Mouse (Mus musculus): ENCODE measurements at regions not wholly inside any gene's neighbourhood (a gene's known extent, or its start where the extent isn't known, plus 50 kb on each side); places are given as distances from the start of the nearest gene placed in this dataset.
A peak's percentile ranks its signal among the peaks of the same experiment; 100 is the strongest.

DNA sequence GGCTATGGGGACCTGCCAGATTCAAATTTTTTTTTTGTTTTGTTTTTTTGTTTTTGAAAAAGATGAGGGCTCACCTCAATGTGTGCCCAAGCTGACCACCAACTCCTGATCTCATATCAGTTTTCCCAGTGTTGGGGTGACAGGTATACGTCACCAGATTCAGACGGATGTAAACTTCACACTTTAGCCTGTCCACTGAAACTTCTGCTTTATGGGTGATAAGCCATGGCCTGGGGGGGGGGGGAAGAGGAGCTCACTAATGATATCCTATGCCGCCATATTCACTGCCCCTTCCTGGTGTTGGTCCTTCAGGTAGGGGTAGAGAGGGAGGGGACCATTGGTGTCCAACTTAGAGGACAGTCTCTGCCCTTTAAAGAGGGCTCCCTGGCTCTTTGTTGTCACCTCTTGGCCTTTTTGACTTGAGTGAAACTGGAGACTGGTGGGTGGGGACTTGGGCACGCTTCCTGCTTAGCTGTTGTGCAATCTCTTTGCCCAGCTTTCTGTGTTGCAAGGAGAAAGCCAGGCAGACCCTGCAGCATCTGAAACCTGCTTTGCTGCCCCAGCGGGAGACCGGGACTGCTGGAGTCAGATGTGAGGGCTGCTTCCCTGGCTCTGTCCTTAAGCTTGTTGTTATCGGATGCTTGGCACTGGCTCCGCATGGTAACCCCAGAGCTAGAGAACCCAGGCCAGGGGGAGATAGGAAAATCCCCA, 125.8 kb downstream of the Irx5 start:
- 53% methylated on average over 8 of the region's 8 CpGs for WGBS
- Histone ChIP-seq H3K36me3 (no peaks in the 10 kb centered on the region), H3K9ac (no peak overlapping the region), H3K27ac (replicated peaks) (no peak overlapping the region), H3K4me3 (no peak overlapping the region), H3K4me2 (no peak overlapping the region), H3K27me3 (no peaks in the 10 kb centered on the region), H3K4me1 (replicated peaks) (no peaks in the 10 kb centered on the region), H3K9me3 (no peaks in the 10 kb centered on the region)
- no peak for ATAC-seq (ENCODE audit: low FRiP score, low read depth)

DNA sequence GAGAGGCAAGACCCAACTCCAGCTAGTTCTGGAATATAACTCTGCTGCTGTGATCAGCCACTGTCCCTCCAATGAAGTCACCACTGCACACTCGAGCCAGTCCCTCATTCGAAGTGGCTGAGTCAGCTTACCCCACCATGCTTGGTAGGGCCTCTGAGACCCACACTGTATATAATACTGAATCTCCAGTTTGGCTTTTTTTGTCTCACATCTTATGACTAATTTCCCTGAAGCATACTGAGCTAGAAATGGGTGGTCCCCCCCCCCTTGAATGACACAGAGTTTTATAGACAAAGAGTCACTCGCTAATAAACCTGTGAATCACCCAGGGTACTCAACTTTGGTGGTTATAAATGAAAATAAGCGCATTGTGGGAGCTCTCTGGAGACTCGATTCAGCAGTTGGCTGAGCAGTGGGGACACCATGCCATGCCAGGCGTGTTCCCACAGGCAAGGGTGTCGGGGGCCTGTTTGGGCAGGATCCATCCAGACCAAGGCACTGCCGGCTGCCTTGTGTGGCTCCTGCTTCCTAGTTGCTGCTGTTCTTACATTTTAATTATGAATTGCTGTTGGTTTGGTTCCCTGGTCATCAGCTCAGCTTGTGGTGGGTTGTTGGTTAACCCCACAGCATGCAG, 131.2 kb downstream of the Irx5 start:
- ATAC-seq (ENCODE audit: low FRiP score, low read depth), result no peak
- Histone ChIP-seq H3K27me3 (no peaks in the 10 kb centered on the region), H3K9me3 (no peaks in the 10 kb centered on the region), H3K4me3 (no peak overlapping the region), H3K36me3 (no peaks in the 10 kb centered on the region), H3K27ac (replicated peaks) (no peak overlapping the region), H3K9ac (no peak overlapping the region), H3K4me2 (no peak overlapping the region), H3K4me1 (replicated peaks) (0 out of 2 replicates have a peak, but pooled peaks cover 3% of the 10 kb centered on the region)
- 84% methylated on average over 8 of the region's 8 CpGs for WGBS

DNA sequence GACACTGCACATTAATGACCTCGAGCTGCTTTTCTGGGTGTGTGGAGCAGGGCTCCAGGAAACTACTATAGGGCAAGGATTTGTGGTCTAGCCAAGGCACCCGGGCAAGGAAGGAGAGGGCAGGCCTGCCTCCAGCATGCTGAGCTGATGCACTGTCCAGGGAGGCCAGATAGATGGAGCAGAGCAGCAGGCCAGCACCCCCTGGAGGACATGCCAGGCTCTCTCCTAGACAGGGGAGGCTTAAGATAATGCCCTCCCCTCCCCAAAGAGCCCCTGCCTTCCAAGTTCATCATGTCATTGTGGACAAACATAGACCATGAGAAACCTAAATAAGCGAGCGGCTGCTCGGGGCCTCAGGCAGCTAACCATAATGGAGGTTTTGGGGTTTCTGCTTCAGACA, 134.1 kb downstream of the Irx5 start:
- no peak overlapping the region for H3K4me3 ChIP-seq
- H3K9ac ChIP-seq, result no peak overlapping the region
- ATAC-seq (ENCODE audit: low FRiP score, low read depth), result no peak
- H3K36me3 ChIP-seq, result no peaks in the 10 kb centered on the region
- H3K27me3 ChIP-seq, result no peaks in the 10 kb centered on the region
- no peak overlapping the region for H3K27ac ChIP-seq (replicated peaks)
- H3K4me2 ChIP-seq, result no peak overlapping the region
- 0 out of 2 replicates have a peak, but pooled peaks cover 3% of the 10 kb centered on the region for H3K4me1 ChIP-seq (replicated peaks)
- H3K9me3 ChIP-seq, result no peaks in the 10 kb centered on the region
- 78% methylated on average over 5 of the region's 5 CpGs for WGBS

DNA sequence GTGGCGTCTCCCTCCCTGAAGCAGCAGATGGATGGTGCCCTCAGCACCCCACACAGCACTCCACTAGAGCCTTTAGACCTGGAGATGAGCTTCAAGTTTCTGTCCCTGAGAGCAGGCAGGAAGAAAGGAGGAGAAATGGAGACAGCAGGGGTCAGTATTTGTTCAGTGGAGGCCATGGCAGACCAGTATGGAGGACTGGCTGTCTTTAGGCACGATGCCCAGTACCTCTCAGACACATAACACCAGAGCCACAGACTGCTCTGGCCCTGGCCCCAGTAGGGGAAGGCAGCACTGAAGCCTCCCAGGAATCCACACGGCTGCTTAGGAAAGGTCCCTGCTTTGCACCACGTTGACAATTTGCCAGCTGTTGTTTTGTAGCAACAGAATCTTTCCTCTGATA, 136.0 kb downstream of the Irx5 start:
- Histone ChIP-seq H3K4me1 (replicated peaks) (0 out of 2 replicates have a peak, but pooled peaks cover 3% of the 10 kb centered on the region), H3K27me3 (no peaks in the 10 kb centered on the region)
- WGBS, result 49% methylated on average over 4 of the region's 4 CpGs

GRCm38 (mm10) chr8:92505552-92506281, 148.3 kb downstream of the Irx5 start:
- ATAC-seq (ENCODE audit: low FRiP score, low read depth), result no peak
- Histone ChIP-seq H3K4me1 (replicated peaks) (0 out of 2 replicates have a peak, but pooled peaks cover 3% of the 10 kb centered on the region), H3K4me3 (no peak overlapping the region), H3K4me2 (no peak overlapping the region), H3K9ac (no peak overlapping the region), H3K9me3 (no peaks in the 10 kb centered on the region), H3K27ac (replicated peaks) (no peak overlapping the region), H3K27me3 (no peaks in the 10 kb centered on the region), H3K36me3 (no peaks in the 10 kb centered on the region)
- 63% methylated on average over 7 of the region's 7 CpGs for WGBS

More for the DNA sequence above, 136.0 kb downstream of the Irx5 start:
- Histone ChIP-seq H3K9ac (no peak overlapping the region), H3K27ac (replicated peaks) (no peak overlapping the region), H3K36me3 (no peaks in the 10 kb centered on the region), H3K9me3 (no peaks in the 10 kb centered on the region), H3K4me3 (no peak overlapping the region), H3K4me2 (no peak overlapping the region)
- peak; percentile 87; the same call in 1 of the 2 replicates for ATAC-seq (ENCODE audit: low FRiP score, low read depth)

DNA sequence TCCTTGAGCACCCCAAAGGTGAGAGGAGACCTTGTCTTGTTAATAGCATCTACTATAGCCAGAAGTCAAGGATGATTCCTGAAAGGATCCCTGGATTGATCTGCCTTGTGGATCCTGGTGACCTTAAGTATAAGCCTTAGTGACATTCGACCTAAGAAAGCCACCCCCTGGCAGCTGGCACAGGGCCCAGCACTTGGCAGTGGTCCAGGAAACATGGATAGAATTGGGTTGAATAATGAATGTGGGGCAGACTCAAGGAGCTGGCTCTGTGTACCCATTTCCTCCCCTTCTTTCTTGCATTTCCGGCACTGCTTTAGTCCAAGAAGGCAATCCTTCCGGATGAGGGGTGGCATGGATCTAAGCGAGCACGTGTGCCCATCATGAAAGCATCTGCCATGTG, 149.0 kb downstream of the Irx5 start:
- Histone ChIP-seq H3K4me3 (no peak overlapping the region), H3K4me2 (no peak overlapping the region), H3K9ac (no peak overlapping the region), H3K9me3 (no peaks in the 10 kb centered on the region), H3K27ac (replicated peaks) (no peak overlapping the region), H3K4me1 (replicated peaks) (0 out of 2 replicates have a peak, but pooled peaks cover 3% of the 10 kb centered on the region), H3K27me3 (no peaks in the 10 kb centered on the region), H3K36me3 (no peaks in the 10 kb centered on the region)
- WGBS, result 70% methylated on average over 5 of the region's 5 CpGs
- no peak for ATAC-seq (ENCODE audit: low FRiP score, low read depth)

GRCm38 (mm10) chr8:92506906-92507305, 149.5 kb downstream of the Irx5 start:
- H3K36me3 ChIP-seq, result no peaks in the 10 kb centered on the region
- 0 out of 2 replicates have a peak, but pooled peaks cover 3% of the 10 kb centered on the region for H3K4me1 ChIP-seq (replicated peaks)
- H3K27ac ChIP-seq (replicated peaks), result no peak overlapping the region
- H3K4me2 ChIP-seq, result no peak overlapping the region
- 82% methylated on average over 5 of the region's 5 CpGs for WGBS
- no peaks in the 10 kb centered on the region for H3K9me3 ChIP-seq
- no peak overlapping the region for H3K4me3 ChIP-seq
- no peaks in the 10 kb centered on the region for H3K27me3 ChIP-seq
- ATAC-seq (ENCODE audit: low FRiP score, low read depth), result no peak
- no peak overlapping the region for H3K9ac ChIP-seq

DNA sequence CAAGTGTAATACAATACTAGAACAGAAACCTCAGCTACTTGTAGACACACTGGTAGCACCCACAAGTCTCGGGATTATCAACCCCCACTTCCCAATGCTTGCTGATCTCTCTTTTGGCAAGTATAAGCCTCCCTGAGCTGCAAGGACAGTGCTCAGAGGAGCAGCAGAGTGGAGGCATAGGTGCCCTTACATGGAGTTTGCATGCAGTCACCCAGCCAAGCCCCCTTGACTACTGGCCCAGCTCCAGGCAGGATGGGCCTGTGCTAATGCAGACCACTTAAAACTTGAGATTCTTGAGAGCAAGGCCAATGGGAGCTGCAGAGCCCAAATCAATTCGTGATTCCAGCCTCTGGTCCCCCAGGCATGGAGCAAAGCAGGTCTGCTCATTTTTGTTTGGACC, 158.0 kb downstream of the Irx5 start:
- 82% methylated on average over 2 of the region's 2 CpGs for WGBS
- ATAC-seq (ENCODE audit: low FRiP score, low read depth), result no peak
- no peaks in the 10 kb centered on the region for H3K9me3 ChIP-seq
- H3K9ac ChIP-seq, result no peak overlapping the region
- no peaks in the 10 kb centered on the region for H3K36me3 ChIP-seq
- no peak overlapping the region for H3K4me3 ChIP-seq
- no peaks in the 10 kb centered on the region for H3K27me3 ChIP-seq
- H3K27ac ChIP-seq (replicated peaks), result no peak overlapping the region
- no peaks in the 10 kb centered on the region for H3K4me1 ChIP-seq (replicated peaks)
- H3K4me2 ChIP-seq, result no peak overlapping the region

GRCm38 (mm10) chr8:92518031-92518430, 156.1 kb upstream of the Irx6 start:
- 85% methylated on average over 8 of the region's 8 CpGs for WGBS
- Histone ChIP-seq H3K9me3 (no peaks in the 10 kb centered on the region), H3K4me2 (no peak overlapping the region), H3K27me3 (no peaks in the 10 kb centered on the region), H3K4me1 (replicated peaks) (no peaks in the 10 kb centered on the region), H3K36me3 (no peaks in the 10 kb centered on the region), H3K27ac (replicated peaks) (no peak overlapping the region), H3K9ac (no peak overlapping the region), H3K4me3 (no peak overlapping the region)
- no peak for ATAC-seq (ENCODE audit: low FRiP score, low read depth)

DNA sequence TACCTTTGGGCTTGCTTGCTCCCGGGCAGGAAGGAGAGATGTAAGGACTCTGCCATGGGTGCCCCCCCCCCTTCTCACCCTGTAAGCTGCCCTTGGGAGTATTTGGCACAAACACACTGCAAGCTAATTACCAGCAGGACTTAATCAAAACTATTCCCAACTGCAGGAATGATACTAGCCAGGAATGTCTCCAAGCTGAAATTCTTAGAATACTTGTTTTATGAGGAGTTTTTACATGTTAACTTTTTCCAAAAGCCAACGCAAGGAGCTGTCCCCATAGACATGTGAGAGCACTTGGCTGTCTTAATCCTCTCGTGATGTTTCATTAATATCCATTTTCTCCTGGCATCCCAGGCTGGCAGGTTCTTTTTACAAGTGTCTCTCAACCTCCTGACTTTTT, 155.6 kb upstream of the Irx6 start:
- H3K4me2 ChIP-seq, result no peak overlapping the region
- no peaks in the 10 kb centered on the region for H3K27me3 ChIP-seq
- H3K36me3 ChIP-seq, result no peaks in the 10 kb centered on the region
- H3K4me3 ChIP-seq, result no peak overlapping the region
- 83% methylated on average over 3 of the region's 3 CpGs for WGBS
- H3K9me3 ChIP-seq, result no peaks in the 10 kb centered on the region
- no peaks in the 10 kb centered on the region for H3K4me1 ChIP-seq (replicated peaks)
- no peak for ATAC-seq (ENCODE audit: low FRiP score, low read depth)
- H3K9ac ChIP-seq, result no peak overlapping the region
- no peak overlapping the region for H3K27ac ChIP-seq (replicated peaks)

- Histone ChIP-seq H3K36me3 (no peaks in the 10 kb centered on the region), H3K4me2 (no peak overlapping the region), H3K4me3 (no peak overlapping the region), H3K27ac (replicated peaks) (no peak overlapping the region), H3K4me1 (replicated peaks) (no peaks in the 10 kb centered on the region), H3K9ac (no peak overlapping the region), H3K27me3 (no peaks in the 10 kb centered on the region), H3K9me3 (no peaks in the 10 kb centered on the region)
- no peak for ATAC-seq (ENCODE audit: low FRiP score, low read depth)
- WGBS, result 80% methylated on average over 6 of the region's 6 CpGs
These were observed 151.6 kb upstream of the Irx6 start for GRCm38 (mm10) chr8:92522519-92522918.

GRCm38 (mm10) chr8:92529756-92530155, 144.3 kb upstream of the Irx6 start:
- WGBS, result 68% methylated on average over 11 of the region's 11 CpGs

More at GRCm38 (mm10) chr8:92529756-92530155, 144.3 kb upstream of the Irx6 start:
- no peak overlapping the region for H3K4me3 ChIP-seq
- ATAC-seq (ENCODE audit: low FRiP score, low read depth), result no peak
- no peak overlapping the region for H3K9ac ChIP-seq
- H3K27me3 ChIP-seq, result no peaks in the 10 kb centered on the region
- no peaks in the 10 kb centered on the region for H3K4me1 ChIP-seq (replicated peaks)
- no peak overlapping the region for H3K4me2 ChIP-seq
- H3K9me3 ChIP-seq, result no peaks in the 10 kb centered on the region
- H3K27ac ChIP-seq (replicated peaks), result no peak overlapping the region
- H3K36me3 ChIP-seq, result no peaks in the 10 kb centered on the region
